Mouse (Mus musculus) ES-Bruce4 (cell line): ENCODE data around the gene Ggnbp2. TPM values are rescaled to one million over a fixed set of nuclear protein-coding genes. Genes with fewer than 3 reads are reported as not detected.
A peak's percentile ranks its signal among the peaks of the same experiment; 100 is the strongest.
"Not testable (repeated sequence)": the region's sequence is repeated elsewhere in the genome, so short reads cannot be mapped to it uniquely, and the experiment has no call there.

ENCODE experiments used
- H3K27ac ChIP-seq: 2 replicates; pipeline ENCODE4 v1.5.1; 2012; ENCODE audit warnings: low read length, inconsistent platforms; ENCODE audit not compliant: insufficient read depth
- H3K27me3 ChIP-seq: 2 replicates; pipeline ENCODE4 v1.6.1; 2012; ENCODE audit warnings: mild to moderate bottlenecking, low read length, inconsistent platforms; ENCODE audit not compliant: control insufficient read depth, poor library complexity, insufficient read depth, severe bottlenecking
- H3K36me3 ChIP-seq: 2 replicates; pipeline ENCODE4 v1.6.1; 2012; ENCODE audit warnings: inconsistent platforms, mild to moderate bottlenecking, low read length, moderate library complexity; ENCODE audit not compliant: control insufficient read depth, poor library complexity, insufficient read depth, severe bottlenecking
- H3K4me1 ChIP-seq: one replicate; pipeline ENCODE4 v1.8.1; 2011; ENCODE audit warnings: low read length; ENCODE audit not compliant: control insufficient read depth, insufficient read depth
- H3K4me3 ChIP-seq: 2 replicates; pipeline ENCODE4 v1.5.1; 2011; ENCODE audit warnings: low read depth, mild to moderate bottlenecking, low read length
- H3K9ac ChIP-seq: 2 replicates; pipeline ENCODE4 v1.6.1; 2012; ENCODE audit warnings: low read depth, mild to moderate bottlenecking, inconsistent platforms; ENCODE audit not compliant: poor library complexity, severe bottlenecking
- H3K9me3 ChIP-seq: replicated peaks from 2 replicates; pipeline ENCODE4 v1.6.1; 2012; ENCODE audit warnings: mild to moderate bottlenecking, low read length, inconsistent platforms; ENCODE audit not compliant: control insufficient read depth, poor library complexity, insufficient read depth, severe bottlenecking
- CTCF ChIP-seq: IDR thresholded peaks from one replicate; pipeline ENCODE4 v1.8.1; 2011; ENCODE audit warnings: low read depth, low read length
- EP300 ChIP-seq: IDR thresholded peaks from 2 replicates; pipeline ENCODE4 v1.6.1; 2011; ENCODE audit warnings: low read depth, low read length; ENCODE audit not compliant: insufficient read depth
- POLR2A ChIP-seq: IDR thresholded peaks from one replicate; pipeline ENCODE4 v1.8.1; 2011; ENCODE audit warnings: low read length; ENCODE audit not compliant: insufficient read depth
- polyA plus RNA-seq: library from polyadenylated mRNA; stranded (reverse); fragments of >200 nt; gene quantifications from 2 replicates; pipeline ENCODE4 v1.2.4, GENCODE M21; 2011; ENCODE audit warnings: low read depth; ENCODE audit not compliant: missing spikeins, insufficient read depth, insufficient read length

Gene Ggnbp2
- polyA plus RNA-seq, 1 experiment, result 86.0 TPM

- Histone ChIP-seq H3K27ac (no peak overlapping the region), H3K4me1 (peaks cover 6% of the 10 kb centered on the region), H3K4me3 (no peak overlapping the region), H3K9ac (no peak overlapping the region), H3K9me3 (no peaks in the 10 kb centered on the region), H3K36me3 (peaks cover 26% of the 10 kb centered on the region), H3K27me3 (no peaks in the 10 kb centered on the region)
- TF ChIP-seq EP300, result no peak
- no peak for TF ChIP-seq POLR2A
- no peak for TF ChIP-seq CTCF
Observed at GRCm38 (mm10) chr11:84882346-84882745, 11.7 kb upstream of the Ggnbp2 start.

DNA sequence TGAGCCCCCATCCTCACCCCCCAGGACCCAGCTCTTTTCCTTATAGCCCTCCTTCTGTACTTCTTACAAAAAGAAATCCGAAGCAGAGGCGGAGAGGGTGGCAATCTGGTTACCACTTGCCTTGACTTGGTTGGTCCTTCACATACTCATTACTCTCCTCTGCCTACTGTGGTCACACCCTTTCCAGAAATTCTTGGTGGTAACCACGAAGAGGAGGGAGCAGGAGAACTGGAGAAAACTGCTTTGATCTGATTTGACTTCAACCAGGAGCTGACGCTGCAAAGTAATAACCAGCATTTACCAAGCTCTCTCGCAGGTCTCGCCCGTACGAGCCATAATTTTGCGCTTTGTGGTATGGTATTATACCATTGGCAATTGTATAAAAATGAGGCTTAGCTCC is 10.4 kb upstream of the Ggnbp2 start:
- Histone ChIP-seq H3K4me3 (peak overlapping the region; percentile 88), H3K4me1 (peaks cover 6% of the 10 kb centered on the region), H3K9me3 (no peaks in the 10 kb centered on the region), H3K9ac (peak overlapping the region; percentile 81), H3K27me3 (no peaks in the 10 kb centered on the region), H3K27ac (0 out of 2 replicates have a peak overlapping the region, but pooled peaks have one; percentile 0), H3K36me3 (peaks cover 24% of the 10 kb centered on the region)
- TF ChIP-seq EP300 (no peak), CTCF (no peak), POLR2A (no peak)

- H3K4me3 ChIP-seq, result peak overlapping the region; percentile 88
- peaks cover 22% of the 10 kb centered on the region for H3K36me3 ChIP-seq
- no peak for TF ChIP-seq CTCF
- TF ChIP-seq EP300, result no peak
- no peak for TF ChIP-seq POLR2A
Observed at GRCm38 (mm10) chr11:84880465-84880961, 9.9 kb upstream of the Ggnbp2 start.

DNA sequence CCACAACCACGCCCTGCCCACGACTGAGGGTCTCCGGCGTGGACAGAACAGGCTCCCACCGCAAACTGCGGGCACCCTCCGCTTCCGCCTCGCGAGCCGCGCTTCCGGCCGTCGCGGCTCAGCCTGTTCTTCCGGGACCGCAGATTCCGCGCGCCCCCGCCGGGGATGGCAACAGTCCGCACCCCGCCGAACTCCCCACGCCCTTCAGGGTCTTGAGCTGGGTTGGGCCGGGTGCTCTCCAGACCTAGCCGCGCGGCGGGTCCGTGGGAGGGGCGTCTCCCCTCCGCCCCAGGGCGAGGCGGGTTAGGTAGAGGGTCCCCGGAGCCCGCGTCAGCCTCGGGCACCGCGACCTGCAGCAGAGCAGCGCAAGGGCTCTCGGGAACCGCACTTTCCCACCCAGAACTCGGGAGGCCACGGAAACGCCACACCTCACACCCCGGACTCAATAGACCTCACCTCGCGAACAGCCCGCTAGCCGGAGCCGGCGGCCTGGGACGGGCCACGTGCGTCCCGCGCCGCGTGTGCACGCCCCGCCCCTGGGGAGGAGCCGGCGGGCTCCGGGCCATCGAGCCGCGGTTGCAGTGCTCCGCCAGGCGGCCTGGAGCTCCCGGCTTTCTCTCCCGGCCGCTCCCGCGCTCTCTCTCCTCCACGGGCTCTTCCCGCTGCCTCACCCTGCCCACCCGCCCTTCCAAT is 9.3 kb upstream of the Ggnbp2 start, which contains the start of the genes Myo19 and Pigw:
Gene Myo19 (plus strand): TSS at position 377 of the 693 bp plus-strand sequence.
Gene Pigw (minus strand): TSS at position 514 of the 693 bp plus-strand sequence.
- no peaks in the 10 kb centered on the region for H3K27me3 ChIP-seq
- H3K36me3 ChIP-seq, result peaks cover 18% of the 10 kb centered on the region
- TF ChIP-seq POLR2A (peak; percentile 51), CTCF (no peak), EP300 (no peak)
- H3K27ac ChIP-seq, result peak within 1 kb of the TSS; percentile 33; the same call in 1 of the 2 replicates
- peak within 1 kb of the TSS; percentile 88 for H3K4me3 ChIP-seq
- no peaks in the 10 kb centered on the region for H3K9me3 ChIP-seq
- H3K9ac ChIP-seq, result peak within 1 kb of the TSS; percentile 81
- peaks cover 4% of the 10 kb centered on the region for H3K4me1 ChIP-seq

More at GRCm38 (mm10) chr11:84880465-84880961, 9.9 kb upstream of the Ggnbp2 start:
- Histone ChIP-seq H3K27me3 (no peaks in the 10 kb centered on the region), H3K9me3 (no peaks in the 10 kb centered on the region), H3K4me1 (peaks cover 6% of the 10 kb centered on the region), H3K27ac (peak overlapping the region; percentile 33; the same call in 1 of the 2 replicates), H3K9ac (peak overlapping the region; percentile 81)

DNA sequence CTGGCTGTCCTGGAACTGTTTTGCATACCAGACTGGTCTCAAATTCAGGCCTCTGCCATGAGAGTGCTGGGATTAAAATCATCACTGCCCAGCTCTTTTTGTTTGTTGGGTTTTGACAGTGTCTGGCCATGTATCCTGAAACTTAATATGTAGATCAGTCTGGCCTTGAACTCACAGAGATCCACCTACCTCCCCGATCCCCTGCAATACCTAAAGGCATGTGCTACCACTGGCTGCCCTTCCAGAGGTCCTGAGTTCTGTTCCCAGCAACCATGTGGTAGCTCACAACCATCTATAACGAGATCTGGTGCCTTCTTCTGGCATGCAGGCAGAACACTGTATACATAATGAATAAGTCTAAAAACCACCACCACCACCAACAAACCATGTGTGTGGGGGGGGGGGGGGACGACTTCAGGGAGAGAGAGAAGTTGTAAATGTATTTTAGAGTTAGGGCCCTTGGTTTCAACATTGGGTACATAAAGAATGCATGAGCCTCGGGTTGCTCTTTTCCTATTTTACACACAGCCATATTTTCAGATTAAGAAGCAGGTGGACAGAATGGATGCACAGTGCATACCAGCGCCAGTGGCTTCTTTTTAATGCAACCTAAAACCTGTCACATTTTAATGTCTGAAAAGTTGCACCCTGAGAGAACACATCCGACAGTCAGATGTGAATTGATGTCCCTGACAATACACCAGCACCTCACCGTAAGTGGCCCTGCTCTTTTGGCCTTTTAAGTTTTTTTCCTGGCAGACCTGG is 8.6 kb upstream of the Ggnbp2 start:
- Histone ChIP-seq H3K27me3 (no peaks in the 10 kb centered on the region), H3K36me3 (peaks cover 21% of the 10 kb centered on the region)
- TF ChIP-seq EP300 (no peak), CTCF (no peak), POLR2A (no peak)

GRCm38 (mm10) chr11:84876020-84876419 is 5.4 kb upstream of the Ggnbp2 start:
- H3K9me3 ChIP-seq, H3K4me3 ChIP-seq, H3K9ac ChIP-seq, H3K4me1 ChIP-seq, H3K27me3 ChIP-seq, H3K27ac ChIP-seq: not testable (repeated sequence)
- H3K36me3 ChIP-seq, result peaks cover 19% of the 10 kb centered on the region

More for the DNA sequence above, 8.6 kb upstream of the Ggnbp2 start:
- Histone ChIP-seq H3K27ac (peak overlapping the region; percentile 15; the same call in 1 of the 2 replicates), H3K4me3 (peak overlapping the region; percentile 88), H3K9ac (peak overlapping the region; percentile 81), H3K4me1 (peaks cover 4% of the 10 kb centered on the region), H3K9me3 (no peaks in the 10 kb centered on the region)
